Mouse (Mus musculus) frontal cortex, postnatal 10 days (tissue): ENCODE results near the gene Dcdc2b.

ENCODE experiments used
- DNase-seq, 2 experiments: peaks; one replicate each; pipeline ENCODE4 v3.0.0; 2022; ENCODE audit warnings: low spot score in 2 of 2, mixed read lengths in 1 of 2

Dcdc2b gene

GRCm38 (mm10) chr4:129621283-129621841 lies 7.3 kb upstream of the Dcdc2b start:
- DNase-seq: no peak

GRCm38 (mm10) chr4:129620419-129621282 lies 6.6 kb upstream of the Dcdc2b start:
- no peak for DNase-seq

DNA sequence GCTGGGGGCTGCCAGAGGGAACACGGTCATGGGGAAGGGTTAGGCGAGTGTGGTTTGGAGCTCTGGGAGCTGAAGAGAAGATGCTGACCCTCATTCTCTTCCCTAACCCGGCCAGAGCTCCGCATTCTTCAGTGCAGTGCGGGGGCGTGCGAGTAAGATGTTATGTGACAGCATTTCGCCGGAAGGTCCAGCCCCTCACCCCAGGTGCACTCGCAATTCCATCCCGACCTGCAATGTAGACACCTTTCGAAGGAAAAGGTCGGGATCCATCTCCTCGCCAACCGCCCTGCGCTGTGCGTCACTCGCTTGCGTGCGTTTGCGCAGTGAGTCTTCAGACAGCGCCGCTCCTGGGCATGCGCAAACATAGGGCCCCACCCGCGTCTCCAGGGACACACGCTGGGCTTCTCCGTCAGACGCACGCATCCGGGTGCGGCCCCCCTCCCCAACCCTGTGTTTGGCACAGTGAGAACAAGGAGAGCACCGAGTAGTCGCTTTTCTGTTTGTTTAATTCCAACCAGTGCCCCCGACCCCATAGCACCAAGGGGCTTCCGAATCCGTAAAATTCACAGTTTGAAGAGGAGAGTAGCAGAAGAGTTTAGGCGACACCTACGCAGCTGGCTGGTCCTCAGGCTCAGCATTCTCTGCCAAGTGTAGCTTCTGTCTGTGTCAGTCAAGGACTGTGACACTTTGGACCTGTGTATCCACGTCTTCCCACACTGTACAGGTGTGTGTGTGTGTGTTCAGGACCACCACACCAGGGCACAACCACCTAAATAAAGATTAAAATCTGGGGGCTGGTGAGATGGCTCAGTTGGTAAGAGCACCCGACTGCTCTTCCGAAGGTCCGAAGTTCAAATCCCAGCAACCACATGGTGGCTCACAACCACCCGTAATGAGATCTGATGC lies 5.0 kb upstream of the Dcdc2b start, which contains the start of gene Iqcc:
TSS of gene Iqcc (minus strand) at position 314 of the 906 bp plus-strand sequence.
- peak; percentile 92 to 95 for DNase-seq

- DNase-seq: no peak
These were observed 4.0 kb upstream of the Dcdc2b start for GRCm38 (mm10) chr4:129618031-129618430.

GRCm38 (mm10) chr4:129617121-129617641 lies 3.1 kb upstream of the Dcdc2b start:
- DNase-seq: no peak

DNA sequence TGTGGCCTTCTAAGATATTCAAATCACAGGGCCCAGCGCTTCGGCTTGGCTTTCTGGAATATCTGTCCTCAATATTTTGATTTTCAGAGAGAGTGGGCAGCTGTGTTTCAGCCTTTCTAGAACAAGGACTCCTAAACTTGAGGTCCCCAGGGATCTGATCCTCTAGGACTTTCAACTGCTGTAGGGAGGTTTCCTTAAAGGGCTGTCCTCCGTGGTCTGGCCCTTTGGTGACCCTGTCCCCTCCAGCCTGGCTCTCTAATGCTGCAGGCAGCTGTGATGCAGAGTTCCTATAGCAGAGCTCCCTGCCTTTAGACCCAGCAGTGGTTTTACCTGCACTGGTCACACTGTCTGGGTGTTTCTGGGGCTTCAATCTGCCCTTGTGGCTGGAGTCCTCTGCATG lies 2.6 kb upstream of the Dcdc2b start:
- DNase-seq: no peak

DNA sequence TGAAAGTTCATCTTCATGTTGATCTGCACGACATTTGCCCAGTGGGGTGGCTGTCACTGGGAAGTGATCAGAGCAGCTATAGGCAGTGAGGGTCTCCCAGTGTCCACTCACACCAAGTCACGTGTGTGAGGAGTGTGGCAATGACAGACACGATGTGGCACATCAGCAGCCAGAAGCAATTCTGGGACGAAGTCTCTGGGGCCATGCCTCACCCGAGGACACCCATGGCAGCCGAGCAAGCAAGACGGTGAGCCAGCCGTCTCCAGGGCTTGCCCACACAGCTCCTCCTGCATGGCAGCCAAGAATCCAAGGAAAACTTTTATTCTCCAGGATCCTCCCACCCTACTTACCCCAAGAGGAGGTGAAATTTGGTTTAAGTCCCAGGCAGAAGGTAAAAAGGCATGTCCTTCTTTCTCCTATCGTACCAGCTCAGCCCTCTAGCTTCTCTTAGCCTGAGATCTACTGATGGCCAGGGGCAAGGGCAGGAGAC lies 1.8 kb upstream of the Dcdc2b start:
- no peak for DNase-seq

GRCm38 (mm10) chr4:129610472-129610871 lies 3.6 kb downstream of the Dcdc2b start:
- DNase-seq: no peak

DNA sequence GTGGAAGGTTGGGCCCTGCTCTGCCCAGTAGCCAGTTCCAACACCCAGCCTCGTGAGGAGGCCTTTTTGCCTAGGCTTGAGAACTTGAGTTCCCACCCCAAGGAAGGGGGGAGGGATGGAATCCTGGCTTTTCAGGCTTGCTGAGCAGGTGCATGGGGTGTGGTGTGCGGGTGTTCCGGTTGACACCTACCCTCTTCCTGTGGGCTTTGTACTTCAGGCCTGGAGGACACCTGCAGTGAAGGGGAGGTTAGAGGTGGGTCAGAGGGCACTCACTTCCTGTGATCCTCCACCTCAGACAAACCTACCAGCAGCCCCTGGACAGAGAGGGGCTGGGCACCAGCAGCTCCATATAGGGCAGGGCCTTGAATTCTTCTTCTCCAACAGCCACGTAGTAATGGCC lies 4.0 kb downstream of the Dcdc2b start:
- DNase-seq: no peak

- no peak for DNase-seq
These were observed 4.9 kb downstream of the Dcdc2b start for GRCm38 (mm10) chr4:129609139-129609631.

DNA sequence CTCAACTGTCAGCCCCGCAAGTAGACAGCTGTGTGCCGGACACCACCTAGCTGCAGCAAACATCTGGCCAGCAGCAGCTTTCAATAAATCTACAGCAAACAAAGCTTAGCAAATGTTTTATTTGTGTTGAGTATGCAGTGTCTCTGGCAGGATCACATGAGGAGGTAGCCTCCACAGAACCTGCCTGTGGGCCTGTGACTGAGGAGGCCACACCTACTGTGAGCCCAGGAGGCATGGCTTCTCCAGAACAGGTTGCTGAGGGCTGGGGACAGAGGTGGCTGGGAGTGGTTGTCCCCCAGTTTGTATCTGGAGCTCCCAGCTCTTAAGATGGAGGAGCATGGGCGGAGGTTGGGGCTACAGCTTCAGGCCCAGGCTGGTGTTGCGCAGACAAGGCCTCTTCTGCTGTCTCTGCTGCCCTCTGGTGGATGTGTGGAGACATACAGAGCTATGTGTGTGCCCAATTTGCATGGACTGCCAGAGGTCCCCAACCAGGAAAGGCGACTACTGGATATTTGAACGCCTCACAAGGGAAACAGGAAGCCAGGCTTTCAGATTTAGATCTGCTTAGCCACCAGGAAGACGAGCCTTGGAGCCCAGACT lies 5.5 kb downstream of the Dcdc2b start:
- peak in 1 of 2 experiments; percentile 77 for DNase-seq

GRCm38 (mm10) chr4:129600233-129601158 lies 13.6 kb downstream of the Dcdc2b start, which contains the start of the genes Eif3i and Tmem234:
Gene Eif3i (minus strand): TSS chr4:129600648.
Gene Tmem234 (plus strand): TSS chr4:129600668.
- peak; percentile 75 to 83 for DNase-seq

DNA sequence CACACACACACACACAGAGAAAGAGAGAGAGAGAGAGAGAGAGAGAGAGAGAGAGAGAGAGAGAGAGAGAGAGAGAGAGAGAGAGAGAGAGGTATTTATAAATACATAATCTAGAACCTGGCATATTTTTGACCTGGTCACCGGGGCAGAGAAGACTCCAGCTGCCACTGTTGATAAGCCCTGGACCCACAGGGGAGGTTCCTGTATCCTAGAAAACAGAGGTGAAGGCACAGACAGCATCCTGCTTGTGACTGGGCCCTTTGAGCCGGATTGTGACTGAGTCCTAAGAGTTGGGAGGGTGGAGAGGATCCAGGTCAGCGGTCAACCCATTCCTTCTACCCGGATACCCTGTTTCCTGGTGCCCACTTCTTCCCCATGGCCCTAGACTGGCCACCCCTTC lies 25.2 kb downstream of the Dcdc2b start:
- DNase-seq: no peak

GRCm38 (mm10) chr4:129586943-129587342 lies 27.1 kb downstream of the Dcdc2b start:
- no peak for DNase-seq

- DNase-seq: no peak
These were observed 28.3 kb downstream of the Dcdc2b start for GRCm38 (mm10) chr4:129585773-129586172.

DNA sequence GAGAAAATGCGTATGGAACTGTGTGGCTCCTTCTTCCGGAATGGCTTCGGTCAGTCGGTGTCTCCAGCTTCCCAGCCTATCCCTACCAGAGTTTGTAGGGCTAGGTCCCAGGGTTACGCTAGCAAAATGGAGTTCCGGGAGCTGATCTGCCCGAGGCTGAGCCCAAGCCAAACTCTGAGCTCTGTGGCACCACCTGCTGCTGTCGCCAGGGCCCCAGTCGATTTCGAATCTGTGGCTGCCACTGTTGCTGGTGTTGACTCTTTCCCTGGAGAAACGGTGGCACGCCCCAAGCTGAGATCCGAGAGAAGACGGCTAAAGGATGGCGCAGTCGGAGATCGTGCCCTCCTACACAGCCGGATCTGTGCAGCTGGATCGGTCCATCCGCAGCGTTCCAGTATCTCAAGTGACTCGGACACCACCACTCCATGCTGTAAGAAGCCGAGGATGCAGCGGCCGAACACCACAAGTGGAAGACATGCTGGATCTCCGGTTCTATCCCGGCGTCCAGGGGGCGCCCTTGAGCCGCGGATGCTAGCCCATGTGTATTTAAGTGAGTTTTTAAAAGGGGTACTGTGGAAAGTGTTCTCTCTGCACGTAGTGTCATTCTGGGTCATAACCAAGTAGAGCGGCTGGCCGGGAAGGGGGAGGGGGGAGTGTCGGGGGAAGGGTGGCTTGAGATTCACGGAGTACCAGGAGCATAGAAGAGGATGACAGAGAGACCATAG lies 29.0 kb downstream of the Dcdc2b start:
- peak; percentile 69 to 73 for DNase-seq

DNA sequence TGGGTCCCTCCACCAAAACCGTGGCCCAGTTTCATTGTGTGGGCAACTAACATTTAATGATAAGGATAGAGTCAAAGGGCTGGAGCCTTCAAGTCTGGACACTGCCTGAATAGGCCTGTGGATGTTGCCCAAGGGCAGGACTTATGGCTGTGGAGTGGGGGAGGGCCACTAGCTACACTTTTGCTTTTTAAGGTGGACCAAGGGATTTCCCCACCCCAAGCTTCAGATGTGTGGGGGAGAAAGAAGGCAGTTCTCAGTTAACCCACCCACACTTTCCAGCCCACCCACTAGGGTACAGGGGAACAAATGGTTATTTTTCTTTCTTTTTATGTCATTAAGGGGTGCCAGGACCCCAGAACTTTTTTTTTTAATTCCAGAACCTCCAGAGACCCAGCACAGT lies 29.7 kb downstream of the Dcdc2b start:
- no peak for DNase-seq

DNA sequence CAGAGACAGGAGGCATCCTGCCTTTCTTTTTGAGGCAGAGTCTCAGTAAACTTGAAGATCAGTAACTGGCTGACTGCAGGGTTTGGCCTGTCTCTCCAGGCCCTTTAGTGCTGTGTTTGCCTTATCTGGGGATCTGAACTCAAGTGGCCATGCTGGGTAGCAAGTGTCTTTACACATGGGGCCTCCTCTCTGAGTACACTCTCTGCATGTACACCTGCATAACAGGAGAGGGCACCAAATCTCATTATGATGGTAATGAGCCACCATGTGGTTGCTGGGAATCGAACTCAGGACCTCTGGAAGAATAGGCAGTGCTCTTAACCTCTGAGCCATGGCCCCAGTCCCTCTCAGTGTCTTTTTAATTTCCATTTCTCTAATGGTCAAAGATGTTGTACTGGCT lies 31.8 kb downstream of the Dcdc2b start:
- DNase-seq: no peak

DNA sequence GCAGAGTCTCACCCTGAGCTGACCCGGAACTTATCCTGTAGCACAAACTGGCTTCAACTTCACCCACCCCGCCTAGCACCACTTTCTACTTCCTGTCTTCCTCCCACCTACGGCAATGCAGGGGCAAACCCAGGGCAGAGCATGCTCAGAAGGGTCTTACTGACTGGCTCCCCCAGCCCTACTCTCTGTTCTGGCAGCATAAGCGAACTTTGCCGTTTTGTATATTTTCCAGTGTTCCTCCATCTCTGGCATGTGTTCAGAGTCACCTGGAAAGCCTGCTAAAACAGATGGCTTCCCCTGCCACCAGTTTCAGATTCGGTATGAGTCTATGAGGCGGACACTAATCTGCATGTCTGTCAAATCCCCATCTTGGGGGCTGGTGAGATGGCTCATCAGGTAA lies 33.7 kb downstream of the Dcdc2b start:
- no peak for DNase-seq
